Mouse (Mus musculus) left cerebral cortex, adult 11 months (tissue): ENCODE measurements around the gene Tor2a.
A peak's percentile ranks its signal among the peaks of the same experiment; 100 is the strongest.

Experiments
- DNase-seq: peaks from one replicate; pipeline ENCODE4 v3.0.0; 2022; ENCODE audit warnings: low spot score

Gene Tor2a

DNA sequence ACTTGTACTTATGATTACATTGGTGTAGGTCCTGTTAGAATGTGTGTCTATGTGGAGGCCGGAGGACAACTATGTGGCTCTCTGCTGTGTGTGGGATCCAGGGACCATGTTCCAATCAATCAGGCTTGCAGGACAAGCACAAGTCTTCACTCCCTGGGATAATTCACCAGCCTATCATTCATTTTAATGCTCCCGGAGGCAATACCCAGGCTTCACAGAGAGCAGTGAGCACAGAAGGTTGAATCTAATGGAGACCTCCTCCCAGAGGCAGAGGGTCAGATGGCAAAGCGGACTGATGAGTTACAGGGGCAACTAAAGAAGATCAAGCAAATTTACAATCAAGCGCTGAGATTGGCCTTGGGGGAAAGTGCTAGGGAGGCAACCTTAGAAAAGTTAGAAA lies 27.5 kb upstream of the Tor2a start:
- DNase-seq = no peak

DNA sequence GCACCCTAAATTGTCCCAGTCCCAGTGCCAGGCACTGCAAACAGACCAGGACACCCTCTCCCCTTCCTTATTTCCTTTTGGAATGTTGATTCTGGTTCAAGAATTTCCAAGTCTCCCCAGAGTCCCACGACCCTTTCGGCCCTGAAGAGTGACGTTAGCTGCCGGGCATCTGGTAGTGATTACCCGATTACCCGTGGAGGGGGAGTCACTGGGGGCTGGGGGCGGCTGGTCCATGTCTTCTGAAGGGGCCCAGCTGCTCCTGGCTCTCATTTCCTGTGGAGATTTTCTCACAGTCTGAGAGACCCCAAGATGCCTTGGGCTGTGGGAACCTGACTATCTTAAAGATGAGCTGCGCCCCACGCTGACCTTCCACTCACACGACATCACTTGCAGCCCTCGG lies 26.2 kb upstream of the Tor2a start:
- no peak for DNase-seq

DNA sequence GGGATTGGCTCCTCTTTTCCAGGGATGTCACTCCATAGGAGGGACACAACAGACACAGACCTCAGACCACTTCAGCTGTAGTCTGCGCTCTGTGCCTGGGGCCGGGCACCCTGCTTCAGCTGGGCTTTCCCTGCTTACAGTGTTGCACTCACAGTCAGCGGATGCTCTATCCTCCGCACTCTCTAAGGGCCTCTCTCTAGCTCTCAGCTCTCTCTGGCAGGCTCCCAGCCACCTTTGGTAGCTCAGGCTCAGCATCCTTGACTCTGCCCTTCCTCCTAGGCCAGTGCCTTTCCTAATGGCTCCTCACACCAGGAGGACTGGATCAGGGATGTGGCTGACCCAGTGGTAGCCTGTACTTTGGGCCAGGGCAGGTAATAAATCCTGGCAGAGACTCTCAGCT lies 25.1 kb upstream of the Tor2a start:
- DNase-seq = no peak

DNA sequence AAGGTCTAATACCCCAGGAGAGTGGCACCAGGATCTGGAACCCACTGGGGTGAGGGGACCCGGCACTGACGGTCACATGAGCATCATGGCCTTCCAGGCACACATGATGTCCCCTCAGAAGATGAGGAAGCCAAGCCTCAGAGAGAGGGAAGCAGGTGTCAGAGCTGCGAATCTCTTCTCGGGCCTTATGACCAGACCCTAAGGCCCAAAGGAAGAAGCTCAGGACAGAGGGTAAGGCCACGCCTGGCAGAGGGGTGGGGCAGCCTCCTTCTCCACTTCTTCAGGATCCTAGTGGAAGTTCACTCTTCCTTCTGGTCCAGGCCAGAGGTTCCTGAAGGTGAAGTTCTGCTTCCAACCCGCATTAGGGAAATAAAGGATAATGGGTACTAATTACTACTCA lies 24.3 kb upstream of the Tor2a start:
- no peak for DNase-seq

DNA sequence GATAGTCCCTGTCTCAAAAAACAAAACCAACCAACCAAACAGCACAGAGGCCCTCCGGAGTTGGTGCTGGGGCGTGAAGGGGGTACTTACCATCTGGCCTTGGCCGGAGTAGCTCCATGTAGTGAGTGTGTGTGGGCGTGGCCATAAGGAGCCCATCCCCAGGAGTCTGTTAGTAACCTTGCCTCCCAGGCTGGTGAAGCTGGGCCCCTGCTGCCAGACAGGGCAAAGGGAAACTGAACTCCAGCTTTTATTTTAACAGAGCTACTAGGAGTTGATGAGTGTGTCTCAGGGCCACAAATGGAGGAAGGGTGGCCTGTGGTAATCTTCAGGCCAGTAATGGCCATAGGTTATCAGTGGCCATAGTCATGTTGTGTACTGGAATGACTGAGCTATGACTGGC lies 22.6 kb upstream of the Tor2a start:
- DNase-seq = no peak

DNA sequence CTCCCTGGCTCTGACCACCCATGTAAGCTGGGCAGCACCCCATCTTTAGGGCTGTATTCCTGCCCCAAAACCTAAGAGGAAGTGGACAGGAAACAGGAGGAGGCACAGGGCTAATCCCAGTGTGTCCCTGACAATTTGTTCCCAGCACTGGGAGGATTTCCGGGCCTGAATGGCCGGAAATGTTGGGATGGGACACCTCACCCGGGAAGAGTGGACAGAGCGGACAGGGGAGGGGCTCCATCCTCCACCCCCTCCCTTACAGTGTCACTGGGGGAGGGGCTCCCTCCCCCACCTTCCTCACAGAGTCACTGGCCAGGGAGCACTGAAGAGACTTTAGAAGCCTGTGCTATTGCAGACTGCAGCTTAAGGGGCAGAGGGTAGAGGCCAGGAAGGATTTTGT lies 22.1 kb upstream of the Tor2a start:
- DNase-seq = no peak

DNA sequence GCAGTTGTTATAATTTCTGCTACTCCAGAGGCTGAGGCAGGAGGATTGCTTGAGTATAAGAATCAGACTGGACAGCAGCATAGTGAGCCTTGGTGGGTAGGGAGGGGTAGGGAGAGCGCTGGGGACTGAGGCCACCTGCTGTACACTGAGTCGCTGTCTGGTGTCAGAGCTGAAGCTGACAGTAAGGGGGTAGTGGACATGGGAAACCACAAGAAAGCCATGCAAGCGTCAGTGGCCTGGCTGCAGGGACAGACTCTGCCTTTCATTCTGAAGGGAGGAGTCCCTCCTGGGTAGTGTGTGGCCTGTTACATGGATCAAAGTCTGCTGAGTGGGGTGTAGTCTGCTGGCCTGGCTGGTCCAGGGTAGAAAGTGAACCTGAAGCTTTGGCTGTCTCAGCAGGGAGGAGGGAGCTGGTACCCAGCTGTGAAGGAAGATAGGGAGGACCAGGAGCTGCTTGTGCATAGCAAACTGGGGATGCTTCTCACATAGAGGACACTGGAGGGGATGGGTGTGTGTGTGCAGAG lies 20.7 kb upstream of the Tor2a start:
- no peak for DNase-seq

DNA sequence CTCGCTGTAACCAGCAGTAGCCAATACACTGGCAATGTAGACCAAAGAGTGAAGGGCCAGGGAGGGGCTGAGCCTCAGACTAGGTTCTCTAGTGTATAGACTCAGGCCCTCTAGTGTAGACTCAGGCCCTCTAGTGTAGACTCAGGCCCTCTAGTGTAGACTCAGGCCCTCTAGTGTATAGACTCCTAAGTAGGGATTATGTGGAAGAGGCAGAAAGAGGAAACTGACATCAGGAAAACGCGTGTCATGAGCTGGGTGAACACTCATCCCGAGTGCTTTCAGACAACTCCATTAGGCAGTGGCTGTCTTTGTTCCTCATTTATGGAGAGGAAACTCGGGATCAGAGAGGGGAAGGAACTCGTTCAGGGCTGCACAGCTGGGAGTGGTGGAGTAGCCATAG lies 20.0 kb upstream of the Tor2a start:
- DNase-seq = no peak

DNA sequence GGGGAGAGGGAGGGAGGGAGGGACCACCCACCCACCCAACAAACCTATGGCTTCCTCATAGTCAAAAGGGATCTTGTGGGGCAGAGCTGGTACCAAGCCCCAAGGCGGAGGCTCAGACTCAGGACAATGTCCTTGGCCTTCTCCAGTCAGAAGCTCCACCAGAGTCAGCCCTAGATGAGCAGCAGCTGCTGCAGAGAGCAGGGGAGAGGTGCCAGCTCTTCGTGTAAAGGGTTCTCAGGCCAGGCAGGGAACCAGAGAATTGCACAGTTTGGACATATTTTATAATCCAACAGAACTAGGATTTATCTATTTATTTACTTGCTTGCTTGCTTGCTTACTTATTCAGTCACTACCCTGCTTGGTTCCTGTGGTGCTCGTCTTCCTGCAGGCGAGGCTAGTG lies 17.7 kb upstream of the Tor2a start:
- DNase-seq = no peak

DNA sequence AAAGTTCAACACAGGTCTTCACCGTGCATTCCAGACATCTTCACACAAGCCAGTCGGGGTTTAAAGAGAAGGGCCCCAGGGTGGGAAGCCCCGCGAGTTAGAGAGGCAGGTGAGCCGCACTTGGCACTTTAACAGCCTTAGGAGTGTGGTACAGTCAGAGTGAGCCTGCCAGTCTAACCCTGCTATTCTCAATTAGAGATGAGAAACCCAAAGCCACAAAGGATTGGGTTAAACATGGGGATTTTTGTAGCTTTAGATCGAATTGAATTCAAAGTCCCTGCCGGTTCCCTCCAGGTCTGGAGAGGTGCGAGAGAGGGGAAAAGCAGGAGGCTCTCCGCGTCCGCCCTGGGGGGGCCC lies 16.1 kb upstream of the Tor2a start, which contains the start of gene 6330409D20Rik:
Gene 6330409D20Rik (minus strand): TSS at position 101 of the 357 bp plus-strand sequence.
- DNase-seq = no peak

DNA sequence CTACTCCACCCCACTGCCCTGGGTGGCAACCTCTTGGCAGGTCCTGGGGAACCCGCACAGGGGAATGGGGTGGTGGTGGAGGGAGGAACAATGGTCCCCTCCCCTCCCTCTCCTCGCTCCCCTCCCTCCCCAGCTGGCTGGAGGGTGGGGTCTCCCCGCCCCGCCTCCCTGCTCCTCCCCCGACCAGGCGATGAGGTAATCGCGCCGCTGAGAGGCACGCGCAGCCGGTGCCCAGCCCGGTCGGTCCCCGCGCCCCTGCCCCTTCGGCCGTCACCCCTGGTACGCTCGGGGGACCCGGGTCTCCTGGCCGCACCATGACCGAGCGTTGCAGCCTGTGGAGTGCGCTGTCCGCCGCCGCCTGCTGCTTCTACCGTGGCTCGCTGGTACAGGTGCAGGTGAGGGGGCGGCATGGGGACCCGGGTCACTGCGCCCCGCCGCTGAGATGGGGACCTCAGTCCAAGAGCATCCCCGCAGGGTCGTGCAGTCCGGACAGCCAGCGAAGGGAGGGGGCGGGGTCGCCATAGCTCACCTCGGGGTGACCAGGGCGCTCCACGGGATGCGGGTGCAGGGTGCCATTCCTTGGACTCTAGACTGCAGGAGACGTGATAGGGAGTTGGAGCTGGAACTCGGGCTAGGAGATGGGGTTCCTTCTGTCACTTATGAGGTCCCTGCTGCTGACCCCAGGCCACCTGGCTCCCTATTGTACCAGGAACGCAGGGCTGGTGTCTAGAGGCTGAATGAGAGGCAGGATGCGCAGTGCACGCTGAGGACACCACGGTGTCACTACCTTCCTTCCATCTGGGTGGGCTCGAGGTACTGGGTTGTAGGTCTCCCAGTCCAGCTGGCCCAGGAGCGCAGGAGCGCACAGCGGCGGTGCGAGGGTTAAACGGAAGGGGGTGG lies 15.5 kb upstream of the Tor2a start:
- DNase-seq = no peak

DNA sequence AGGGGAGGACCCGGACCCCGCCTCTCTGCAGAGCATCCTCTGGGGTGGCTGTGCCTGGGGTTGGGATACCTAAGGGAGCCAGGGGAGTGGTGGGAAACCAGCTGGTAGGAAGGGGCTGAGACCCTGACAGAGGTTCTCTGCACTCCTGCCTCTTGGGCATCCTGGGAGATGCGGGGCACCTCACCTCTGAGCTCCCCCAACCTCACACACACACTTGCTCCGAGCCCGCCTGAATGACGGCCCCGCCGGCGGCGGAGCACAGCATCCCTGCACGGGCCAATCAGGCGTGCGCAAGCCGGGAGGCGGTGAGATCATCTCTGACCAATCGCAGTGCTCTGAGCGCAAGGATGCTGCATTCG lies 14.9 kb upstream of the Tor2a start:
- DNase-seq = peak; percentile 79

DNA sequence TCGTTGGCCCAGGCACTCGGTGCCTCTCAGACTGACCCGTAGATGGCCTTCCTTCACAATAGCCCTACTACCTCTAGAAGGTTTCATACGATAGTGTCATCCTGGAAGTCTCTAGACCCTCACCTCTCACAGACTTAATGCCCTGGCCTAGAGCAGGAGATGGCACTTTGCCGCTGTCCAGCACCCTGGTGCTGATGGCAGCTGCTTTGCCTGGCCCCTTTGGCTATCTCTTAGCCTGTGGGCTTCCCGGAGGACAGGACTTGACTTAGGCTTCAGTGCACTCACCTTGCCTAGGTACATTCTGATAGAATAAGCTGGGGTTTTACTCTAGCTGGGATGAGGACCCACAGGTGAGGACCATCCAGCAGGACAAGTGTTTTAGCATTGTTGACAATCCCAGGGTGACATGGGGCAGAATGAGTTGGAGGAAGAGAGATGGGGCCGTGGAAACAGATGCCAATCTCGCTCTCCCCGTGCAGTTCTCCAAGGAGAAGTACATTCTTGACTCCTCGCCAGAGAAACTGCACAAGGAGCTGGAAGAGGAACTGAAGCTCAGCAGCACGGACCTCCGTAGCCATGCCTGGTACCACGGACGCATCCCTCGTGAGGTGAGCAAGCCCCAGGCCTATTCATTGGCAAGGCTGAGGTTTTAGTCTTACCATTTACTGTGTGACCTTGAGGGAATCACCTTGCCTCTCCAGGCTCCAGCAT lies 12.6 kb upstream of the Tor2a start:
- DNase-seq = no peak

DNA sequence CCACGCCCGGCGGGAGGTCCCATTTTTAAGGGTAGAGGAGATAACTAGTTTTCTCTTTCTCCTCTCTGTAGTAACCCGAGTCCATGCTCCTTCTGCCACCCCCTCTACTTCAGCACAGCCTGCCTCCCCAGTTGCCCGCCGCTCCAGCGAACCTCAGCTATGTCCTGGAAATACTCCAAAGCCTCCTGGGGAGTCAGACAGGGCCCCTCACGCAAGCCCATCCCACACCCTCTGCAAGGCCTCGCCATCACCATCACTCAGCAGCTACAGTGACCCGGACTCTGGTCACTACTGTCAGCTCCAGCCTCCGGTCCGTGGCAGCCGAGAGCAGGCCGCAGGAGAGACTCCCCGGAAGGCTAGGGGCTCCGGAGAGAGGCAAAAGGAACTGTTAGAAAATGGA lies 8.0 kb upstream of the Tor2a start:
- no peak for DNase-seq

DNA sequence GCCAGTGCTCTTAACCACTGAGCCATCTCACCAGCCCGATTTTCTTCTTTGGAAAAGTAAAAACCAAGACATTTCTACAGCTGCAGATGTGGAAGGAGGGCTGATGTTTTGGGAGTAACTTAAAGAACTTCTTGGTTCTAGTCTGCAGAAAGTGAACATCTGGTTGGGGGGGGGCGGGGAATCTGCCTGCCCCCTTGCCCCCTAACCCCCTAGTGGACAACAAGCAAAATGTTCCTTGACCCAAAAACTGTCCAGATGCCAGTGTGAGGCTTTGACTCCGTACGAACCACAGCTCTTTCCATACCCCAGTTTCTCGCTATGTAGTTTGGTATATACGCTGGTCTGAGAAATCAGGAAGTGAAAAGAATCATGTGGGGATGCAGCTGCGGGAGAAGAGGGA lies 6.8 kb upstream of the Tor2a start:
- no peak for DNase-seq

DNA sequence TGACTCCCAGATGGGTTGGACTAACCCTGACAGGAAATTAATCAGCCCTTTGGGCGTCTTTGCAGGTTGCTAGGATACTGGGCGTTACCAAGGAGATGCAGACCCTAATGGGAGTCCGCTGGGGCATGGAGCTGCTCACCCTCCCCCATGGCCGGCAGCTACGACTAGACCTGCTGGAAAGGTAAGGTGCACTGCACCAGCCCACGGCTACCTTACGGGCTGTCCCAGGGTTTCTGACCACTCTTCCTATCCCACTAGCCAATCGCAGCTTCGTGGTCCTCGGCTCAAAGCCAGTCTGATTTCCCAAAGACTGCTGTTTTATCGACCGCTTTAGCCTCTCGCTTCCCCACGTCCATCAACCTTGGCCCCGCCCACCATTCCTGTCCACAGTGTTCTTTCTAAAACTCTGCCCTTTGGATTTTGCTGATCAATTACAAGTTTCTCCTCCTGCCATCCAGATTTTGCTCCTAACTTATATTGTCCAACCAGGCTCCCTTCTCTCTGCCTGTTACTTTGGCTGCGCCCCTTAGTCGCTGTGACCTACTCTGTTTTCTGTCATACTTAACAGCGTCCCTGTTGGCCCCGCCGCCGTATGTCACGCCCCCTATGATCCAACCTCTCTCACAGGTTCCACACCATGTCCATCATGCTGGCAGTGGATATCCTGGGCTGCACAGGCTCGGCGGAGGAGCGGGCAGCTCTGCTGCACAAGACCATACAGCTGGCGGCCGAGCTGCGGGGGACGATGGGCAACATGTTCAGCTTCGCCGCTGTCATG lies 6.0 kb upstream of the Tor2a start:
- no peak for DNase-seq

DNA sequence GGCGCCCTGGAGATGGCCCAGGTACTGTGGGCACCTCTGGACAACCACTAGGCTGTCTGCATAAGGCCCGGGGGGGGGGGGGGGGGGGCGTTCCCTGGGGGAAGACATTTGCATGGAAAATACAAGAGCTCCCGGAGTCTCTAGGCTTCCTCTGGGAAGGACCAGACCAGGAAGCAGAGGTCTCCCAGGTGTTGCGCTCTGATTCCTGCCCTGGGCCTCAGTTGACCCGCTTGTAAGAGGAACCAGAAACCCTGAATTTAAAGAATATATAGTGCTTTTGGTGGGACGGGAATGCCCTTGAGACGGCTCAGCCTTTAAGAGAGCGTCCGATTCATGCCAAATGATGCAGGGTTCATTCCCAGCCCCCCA lies 5.4 kb upstream of the Tor2a start:
- DNase-seq = no peak

DNA sequence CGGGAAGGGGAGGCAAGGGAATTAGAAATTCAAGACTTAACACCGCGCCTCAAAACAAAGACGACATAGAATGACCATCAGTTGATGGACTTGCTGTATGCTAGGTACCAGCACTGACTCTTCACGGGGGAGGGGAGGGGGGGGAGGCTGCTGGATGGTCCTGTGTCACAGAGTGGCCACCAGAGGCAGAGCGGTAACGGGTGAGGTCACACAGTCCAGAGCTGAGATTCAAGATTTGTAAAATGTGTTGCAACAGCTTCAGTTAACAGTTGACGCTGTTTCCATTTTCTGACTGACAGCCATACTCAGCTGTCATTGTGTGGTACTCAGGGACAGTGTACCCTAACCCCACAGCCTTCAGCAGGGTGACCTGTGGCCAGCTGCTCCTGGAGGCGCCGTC lies 4.9 kb upstream of the Tor2a start:
- DNase-seq = no peak

DNA sequence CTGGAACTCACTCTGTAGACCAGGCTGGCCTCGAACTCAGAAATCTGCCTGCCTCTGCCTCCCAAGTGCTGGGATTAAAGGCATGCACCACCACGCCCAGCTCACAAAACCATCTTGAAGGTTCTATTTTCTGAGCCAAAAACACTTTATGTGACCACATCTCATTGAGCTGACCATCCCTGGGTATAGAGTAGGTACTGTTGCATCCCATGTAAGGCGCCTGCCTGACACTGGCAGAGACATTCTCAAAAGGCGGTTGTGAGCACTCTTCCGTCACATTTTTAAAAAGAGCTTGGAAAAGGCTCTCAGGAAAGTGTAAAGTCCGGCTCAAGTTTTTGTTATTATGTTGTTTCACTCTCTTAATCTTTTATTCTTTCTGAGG lies 369 bp upstream of the Tor2a start:
- DNase-seq = no peak

DNA sequence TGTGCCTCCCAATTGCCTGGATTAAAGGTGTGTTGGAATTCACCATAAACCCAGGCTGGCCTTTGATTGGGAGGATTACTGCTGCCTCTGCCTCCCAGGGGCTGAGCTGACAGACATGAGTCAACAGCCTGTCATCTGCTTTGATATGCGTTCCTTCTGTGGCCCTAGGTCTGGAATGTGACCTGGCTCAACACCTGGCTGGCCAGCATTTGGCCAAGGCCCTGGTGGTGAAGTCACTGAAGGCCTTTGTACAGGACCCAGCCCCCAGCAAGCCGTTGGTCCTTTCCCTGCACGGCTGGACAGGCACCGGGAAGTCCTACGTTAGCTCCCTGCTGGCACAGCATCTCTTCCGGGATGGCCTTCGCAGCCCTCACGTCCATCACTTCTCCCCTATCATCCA lies 1.5 kb downstream of the Tor2a start:
- DNase-seq = no peak

DNA sequence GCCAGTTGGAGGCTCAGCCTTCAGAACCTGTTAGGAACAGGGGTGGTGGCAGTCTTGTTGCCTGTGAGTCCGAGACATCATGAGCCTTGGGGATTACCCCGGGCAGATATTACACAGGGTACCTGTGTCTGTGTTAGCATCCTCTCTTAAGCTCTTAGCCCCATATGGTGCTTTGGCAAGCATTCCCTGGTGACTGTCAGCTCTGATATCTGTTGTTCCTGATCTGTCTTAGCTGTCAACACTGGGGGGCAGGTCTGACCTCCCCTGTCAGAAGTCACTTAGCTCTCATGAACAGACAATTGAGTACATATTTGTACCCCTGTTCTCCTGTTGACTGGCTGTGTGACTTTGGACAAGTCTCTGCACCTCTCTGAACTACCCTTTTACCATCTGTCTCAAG lies 2.0 kb downstream of the Tor2a start:
- DNase-seq = no peak

DNA sequence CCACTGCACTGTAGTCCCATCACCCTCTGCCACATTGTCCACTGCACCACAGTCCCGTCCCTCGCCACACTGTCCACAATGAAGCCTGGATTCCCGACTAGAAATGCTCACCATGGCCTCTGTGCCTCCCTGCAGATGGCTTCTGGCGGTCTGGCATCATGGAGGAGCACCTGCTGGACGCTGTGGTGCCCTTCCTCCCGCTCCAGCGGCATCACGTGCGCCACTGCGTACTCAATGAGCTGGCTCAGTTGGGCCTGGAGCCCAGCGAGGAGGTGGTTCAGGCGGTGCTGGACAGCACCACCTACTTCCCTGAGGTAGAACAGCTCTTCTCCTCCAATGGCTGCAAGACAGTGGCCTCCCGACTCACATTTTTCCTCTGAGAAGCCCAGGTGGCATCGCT lies 4.3 kb downstream of the Tor2a start:
- DNase-seq = no peak

DNA sequence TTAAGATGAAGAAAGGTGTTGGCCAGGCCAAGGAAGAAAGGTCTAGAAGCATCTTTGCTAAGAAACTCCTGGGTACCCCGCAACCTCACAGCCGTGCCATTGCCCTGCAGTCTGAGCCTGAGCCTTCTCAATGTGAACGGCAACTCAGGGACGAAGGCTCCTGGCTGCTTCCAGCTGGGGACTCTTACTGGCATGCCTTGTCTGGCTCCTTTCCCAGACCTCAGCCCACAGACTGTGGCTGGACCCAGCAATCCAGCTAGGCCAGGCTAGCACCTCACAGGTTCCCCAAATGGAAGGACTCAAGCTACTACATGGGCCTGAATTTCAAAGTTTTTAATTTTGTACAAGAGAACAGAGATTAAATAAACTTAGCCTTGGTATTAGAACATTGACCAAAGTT lies 4.8 kb downstream of the Tor2a start:
- DNase-seq = no peak
